Mouse (Mus musculus) heart, postnatal 14 days (tissue): Measurements from ENCODE around the gene Plce1. TPM values are rescaled to one million over a fixed set of nuclear protein-coding genes. Genes with fewer than 3 reads are reported as not detected.
A peak's percentile ranks its signal among the peaks of the same experiment; 100 is the strongest.
"Not testable (repeated sequence)": the region's sequence is repeated elsewhere in the genome, so short reads cannot be mapped to it uniquely, and the experiment has no call there.

Experiments
- DNase-seq, 2 experiments: peaks; one replicate each; pipeline ENCODE4 v3.0.0; 2021 to 2022
- intact Hi-C: fragments of 180-260 bp; cut with DNase I; formaldehyde crosslinking; loops from one replicate; pipeline ENCODE4 v1.15.1; 2025
- total RNA-seq, 2 experiments: library from RNA; stranded (reverse); gene quantifications; 2 replicates each; pipeline ENCODE4 v1.2.3; 2021

Gene Plce1
- total RNA-seq, 2 experiments from 2014 or later, result 23.8 to 26.2 TPM

GRCm38 (mm10) chr19:38626246-38627015 lies 145.5 kb downstream of the Plce1 start:
- intact Hi-C loops, result no loop called here
- DNase-seq, result no peak

GRCm38 (mm10) chr19:38627075-38627768 lies 146.3 kb downstream of the Plce1 start:
- intact Hi-C loops, result no loop called here
- no peak for DNase-seq

- intact Hi-C loops, result no loop called here
- DNase-seq, result no peak
Observed at GRCm38 (mm10) chr19:38632251-38632650, 151.3 kb downstream of the Plce1 start.

GRCm38 (mm10) chr19:38633306-38633705 lies 152.4 kb downstream of the Plce1 start:
- DNase-seq, result no peak
- intact Hi-C loops, result no loop called here

- intact Hi-C loops, result no loop called here
- no peak for DNase-seq
Observed at GRCm38 (mm10) chr19:38639050-38639449, 158.1 kb downstream of the Plce1 start.

GRCm38 (mm10) chr19:38639805-38640204 lies 158.9 kb downstream of the Plce1 start:
- intact Hi-C loops, result no loop called here
- DNase-seq, result peak; percentile 51 to 73

- intact Hi-C loops, DNase-seq: not testable (repeated sequence)
Observed at GRCm38 (mm10) chr19:38642515-38642914, 161.6 kb downstream of the Plce1 start.

GRCm38 (mm10) chr19:38644871-38645595 lies 164.1 kb downstream of the Plce1 start:
- DNase-seq, result no peak
- intact Hi-C loops, result no loop called here

GRCm38 (mm10) chr19:38657980-38658379 lies 177.1 kb downstream of the Plce1 start:
- intact Hi-C loops, result no loop called here
- DNase-seq, result no peak

GRCm38 (mm10) chr19:38665398-38665797 lies 184.5 kb downstream of the Plce1 start:
- no peak for DNase-seq

GRCm38 (mm10) chr19:38672015-38672600 lies 191.2 kb downstream of the Plce1 start:
- DNase-seq, result no peak
- intact Hi-C loops, result no loop called here

More at GRCm38 (mm10) chr19:38665398-38665797, 184.5 kb downstream of the Plce1 start:
- intact Hi-C loops, result no loop called here

- intact Hi-C loops, result no loop called here
- no peak for DNase-seq
Observed at GRCm38 (mm10) chr19:38673936-38674335, 193.0 kb downstream of the Plce1 start.

- intact Hi-C loops, result no loop called here
- no peak for DNase-seq
Observed at GRCm38 (mm10) chr19:38678655-38679054, 197.7 kb downstream of the Plce1 start.

GRCm38 (mm10) chr19:38679520-38679919 lies 198.6 kb downstream of the Plce1 start:
- intact Hi-C loops, result no loop called here
- DNase-seq, result no peak

- intact Hi-C loops, result no loop called here
- no peak for DNase-seq
Observed at GRCm38 (mm10) chr19:38687326-38687725, 206.4 kb downstream of the Plce1 start.

GRCm38 (mm10) chr19:38688741-38689507 lies 208.0 kb downstream of the Plce1 start:
- DNase-seq, result no peak
- intact Hi-C loops, result no loop called here

- intact Hi-C loops, result no loop called here
- DNase-seq, result no peak
Observed at GRCm38 (mm10) chr19:38690276-38690675, 209.4 kb downstream of the Plce1 start.

GRCm38 (mm10) chr19:38691533-38691932 lies 210.6 kb downstream of the Plce1 start:
- no peak for DNase-seq
- intact Hi-C loops, result no loop called here

GRCm38 (mm10) chr19:38693331-38693730 lies 212.4 kb downstream of the Plce1 start:
- intact Hi-C loops, result no loop called here
- no peak for DNase-seq

GRCm38 (mm10) chr19:38693769-38694168 lies 212.9 kb downstream of the Plce1 start:
- DNase-seq, result no peak

More at GRCm38 (mm10) chr19:38693769-38694168, 212.9 kb downstream of the Plce1 start:
- intact Hi-C loops, result no loop called here
